Mouse (Mus musculus) right cerebral cortex, postnatal 36 days (tissue): ENCODE results near the gene Chil1.
A peak's percentile ranks its signal among the peaks of the same experiment; 100 is the strongest.

Source experiments
- DNase-seq, 2 experiments: peaks; one replicate each; pipeline ENCODE4 v3.0.0; 2022; ENCODE audit warnings: low spot score in 2 of 2, mixed read lengths in 1 of 2

Gene Chil1

DNA sequence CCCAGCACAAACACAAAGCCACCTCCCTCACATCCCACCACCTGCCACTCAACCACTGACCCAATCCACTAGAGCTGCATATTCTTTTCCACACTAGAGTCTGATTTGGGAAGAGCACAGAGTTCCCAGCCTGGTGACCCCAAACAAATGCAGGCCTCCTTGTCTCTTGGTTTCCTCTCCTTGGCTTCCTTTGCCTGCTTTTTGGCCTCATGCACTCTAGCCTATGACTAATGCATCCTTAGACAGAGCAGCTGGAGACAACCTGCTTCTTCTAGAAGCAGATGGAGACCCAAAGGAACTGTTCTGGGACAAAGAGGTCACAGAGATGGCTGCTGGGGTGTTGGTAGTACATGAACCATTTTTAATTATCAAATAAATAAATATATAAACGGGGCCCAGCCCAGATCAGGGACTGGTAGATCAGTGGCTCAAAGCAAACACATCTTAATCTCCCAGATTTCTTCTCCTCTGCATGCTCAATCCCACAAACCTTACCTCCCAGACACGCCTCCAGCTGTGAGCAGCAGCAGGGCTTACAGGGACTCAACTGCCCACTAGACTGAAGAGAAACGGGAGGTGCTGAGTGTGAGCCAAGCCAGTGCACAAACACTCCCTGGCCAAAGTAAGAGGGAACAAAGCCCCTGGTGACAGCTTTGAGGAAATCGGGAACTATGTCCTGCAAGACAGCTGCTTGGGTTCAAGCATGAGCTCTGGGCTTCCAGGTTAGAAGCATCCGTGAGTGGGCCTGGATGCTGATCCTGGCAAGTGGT is 48.0 kb downstream of the Chil1 start:
- DNase-seq, result no peak

DNA sequence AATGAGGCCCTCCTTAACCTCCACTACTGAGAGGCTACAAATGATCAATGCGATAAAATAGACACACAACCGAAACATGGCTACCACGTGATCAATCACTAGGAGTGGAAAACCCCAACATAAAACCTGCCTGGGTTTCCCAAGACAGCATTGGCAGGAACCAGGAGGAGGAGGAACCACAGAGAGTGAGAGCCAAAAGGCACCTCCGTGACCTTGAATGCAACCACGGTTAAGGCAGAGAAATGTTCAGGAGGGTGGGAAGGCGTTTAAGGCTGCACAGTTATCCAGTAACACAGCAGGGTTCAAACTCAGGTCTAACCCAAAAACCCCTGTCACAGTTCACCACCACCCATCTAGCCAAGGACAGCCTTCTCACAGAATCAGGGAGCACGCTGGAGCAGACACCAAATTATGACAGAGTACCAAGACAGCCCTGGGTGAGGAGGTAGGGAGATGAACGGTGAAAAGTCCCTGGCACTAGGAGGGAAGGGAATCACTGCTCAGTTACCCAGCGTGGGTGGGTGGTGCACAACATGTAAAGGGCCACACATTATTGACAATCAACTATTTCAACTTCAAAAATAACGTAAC is 48.8 kb downstream of the Chil1 start:
- no peak for DNase-seq

DNA sequence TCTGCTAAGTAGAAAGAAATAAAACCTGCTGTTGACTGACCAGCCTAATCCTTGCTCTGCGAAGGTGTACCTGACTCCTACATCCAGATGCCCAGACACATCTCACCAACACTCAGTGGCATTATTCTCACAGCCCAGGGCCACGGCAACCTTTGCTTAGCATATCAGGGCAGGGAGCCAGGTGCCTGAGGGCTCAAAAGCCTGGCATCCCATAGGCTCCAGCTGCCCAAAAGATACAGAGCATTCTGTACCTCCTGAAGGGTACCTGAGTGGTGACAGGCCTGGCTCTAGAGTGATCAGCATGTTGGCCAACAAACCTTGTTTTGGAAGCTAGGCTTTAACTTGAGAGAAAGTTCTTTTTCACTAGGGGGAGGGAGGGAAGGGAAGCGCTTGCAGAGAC is 49.3 kb downstream of the Chil1 start:
- DNase-seq, result no peak

DNA sequence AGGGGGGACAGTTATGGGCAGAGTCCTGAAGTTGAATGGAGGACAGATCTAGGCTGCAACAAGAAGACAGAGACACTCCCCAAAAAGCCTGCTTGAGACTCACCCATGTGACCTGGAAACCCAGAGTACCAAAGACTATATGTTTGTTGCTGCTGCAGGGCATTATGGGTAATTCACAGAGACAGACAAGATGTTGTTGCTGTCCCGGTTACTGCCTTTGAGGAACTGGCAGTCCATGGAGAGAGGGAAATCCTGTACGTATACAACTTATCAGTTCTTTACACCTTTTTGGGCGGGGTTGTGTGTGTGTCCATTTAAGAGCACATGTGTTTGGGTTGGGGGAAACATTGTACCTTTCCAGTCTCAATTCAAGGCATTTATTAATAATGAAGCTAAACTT is 49.7 kb downstream of the Chil1 start:
- no peak for DNase-seq

DNA sequence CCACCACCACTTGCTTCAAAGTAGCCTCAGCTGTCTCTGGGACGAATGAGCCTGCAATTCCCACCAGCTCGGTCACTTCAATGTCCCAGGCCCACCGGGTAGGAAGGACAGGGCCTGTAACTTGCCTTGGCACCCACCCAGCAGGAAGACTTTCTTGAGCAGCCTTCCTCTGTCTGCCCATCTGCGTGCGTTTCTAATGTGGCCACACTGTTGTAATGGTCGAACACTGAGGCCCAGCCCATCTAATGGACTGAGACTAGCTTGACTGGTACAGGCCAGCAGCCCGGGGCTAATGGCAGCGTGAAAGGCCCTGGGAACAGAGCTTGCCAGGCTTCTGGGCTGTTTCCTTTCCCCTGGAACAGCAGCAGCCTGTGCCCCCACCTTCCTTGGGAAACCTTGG is 50.4 kb downstream of the Chil1 start:
- no peak for DNase-seq

DNA sequence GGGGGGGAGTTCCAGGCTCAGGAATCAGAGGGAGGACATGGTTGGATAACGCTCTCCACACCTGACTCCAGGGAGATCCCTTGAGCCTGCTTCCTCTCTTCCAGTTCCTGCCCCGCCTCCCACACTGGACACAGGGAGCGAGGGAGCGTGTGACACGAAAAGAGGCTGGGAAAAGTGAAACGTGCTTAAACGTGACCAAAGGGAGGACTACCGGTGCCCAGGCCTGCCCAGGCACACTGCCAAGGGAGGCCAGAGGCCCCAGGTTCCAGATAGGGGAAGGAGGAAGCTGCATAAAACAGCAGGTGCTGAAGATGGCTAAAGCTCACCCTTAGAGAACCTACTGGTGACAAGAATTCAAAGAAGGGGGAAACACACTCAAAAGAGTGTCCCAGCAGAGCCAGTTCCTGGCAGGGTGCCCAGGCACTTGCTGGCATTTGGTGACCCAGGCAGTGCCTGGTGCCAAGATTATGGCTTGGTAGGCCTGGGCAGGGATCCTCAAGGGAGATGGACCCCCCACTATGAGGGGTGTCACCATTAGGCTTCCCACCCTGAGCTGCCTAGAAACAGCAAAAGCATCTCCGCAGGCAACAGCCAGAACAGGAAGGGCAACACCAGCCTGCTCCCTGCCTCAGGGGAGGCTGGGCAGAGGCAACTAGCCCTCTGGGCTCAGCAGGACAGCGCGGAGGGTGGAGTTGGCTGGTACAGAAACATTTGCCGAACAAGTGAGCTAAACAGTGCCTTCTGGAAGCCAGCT is 51.0 kb downstream of the Chil1 start:
- peak in 1 of 2 experiments; percentile 73 for DNase-seq

DNA sequence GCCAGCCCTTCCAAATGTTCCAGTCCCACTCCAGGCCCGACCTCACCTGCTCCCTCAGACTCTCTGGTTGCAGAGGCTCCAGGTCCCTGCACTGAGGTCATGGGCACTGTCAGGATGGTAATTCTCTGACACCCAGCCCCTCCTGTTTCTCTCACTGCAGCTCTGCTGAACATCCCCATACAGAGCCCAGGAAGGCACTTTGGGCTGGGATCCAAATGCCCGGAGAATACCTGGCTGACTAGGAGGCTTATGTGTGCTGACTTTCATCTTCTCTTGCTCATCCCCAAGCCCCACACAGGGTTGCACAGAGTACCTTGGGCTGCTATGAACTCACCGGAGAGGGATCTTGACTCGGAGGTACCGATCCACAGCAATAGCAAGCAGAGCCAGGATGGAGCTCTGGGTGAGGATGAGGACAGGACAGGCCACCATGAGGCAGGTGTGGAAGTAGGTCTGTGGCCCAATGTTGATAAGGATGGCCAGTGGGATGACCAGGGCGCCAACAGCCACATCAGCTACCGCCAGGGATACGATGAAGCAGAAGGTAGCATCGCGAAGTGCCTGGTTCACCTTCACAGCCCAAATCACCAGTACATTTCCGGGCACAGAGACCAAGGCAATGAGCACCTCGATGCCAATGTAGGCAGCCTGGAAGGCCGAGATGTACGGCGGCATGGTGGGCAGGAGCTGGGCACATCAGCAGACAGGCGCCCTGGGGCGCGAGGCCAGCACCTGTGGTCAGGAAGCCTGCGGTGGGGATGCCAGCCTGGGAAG is 51.9 kb downstream of the Chil1 start:
- no peak for DNase-seq

DNA sequence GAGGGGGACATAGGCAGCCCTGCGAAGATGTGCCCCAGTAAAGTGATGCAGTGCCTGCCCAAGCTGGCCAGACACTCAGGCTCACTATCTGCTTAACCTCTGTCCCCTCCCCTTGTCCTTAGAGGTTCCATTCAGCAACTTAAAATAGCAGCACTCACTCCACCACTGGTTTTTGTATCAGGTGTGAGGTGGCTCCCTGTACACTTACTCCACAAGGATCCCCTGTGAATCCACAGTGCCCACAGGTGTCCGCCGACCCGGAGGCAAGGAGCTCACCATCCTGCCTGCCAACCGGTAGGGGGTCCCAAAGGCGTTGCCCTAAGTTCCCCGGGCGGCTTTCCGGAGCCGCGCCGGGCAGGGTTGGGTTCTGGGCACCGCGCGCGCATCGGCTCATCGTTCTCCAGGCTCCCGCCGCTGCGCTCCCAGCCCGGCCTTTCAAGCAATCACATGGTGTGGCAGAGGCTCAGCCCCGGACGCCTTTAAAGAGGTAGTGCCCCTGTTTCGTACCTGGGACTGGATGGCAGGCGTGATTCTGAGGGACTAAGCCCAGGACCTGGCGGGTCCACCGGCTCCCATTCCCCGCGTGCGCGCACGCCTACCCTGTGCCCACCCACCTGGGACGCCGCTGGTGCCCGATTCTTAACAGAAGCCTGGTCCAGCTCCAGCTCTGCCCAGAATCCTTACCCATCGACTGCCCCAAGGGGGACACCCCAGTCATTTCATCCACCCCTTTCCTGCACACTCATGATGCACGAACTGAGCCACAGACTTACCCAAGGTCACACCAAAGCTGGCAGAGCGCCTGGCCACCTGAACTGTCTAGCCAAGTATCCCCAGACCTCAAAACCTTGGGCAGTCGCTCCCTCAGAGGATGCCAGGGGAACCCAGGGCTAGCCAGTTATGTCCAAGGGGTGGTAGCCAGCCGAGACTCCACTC is 52.7 kb downstream of the Chil1 start:
- DNase-seq, result peak; percentile 70 to 74

DNA sequence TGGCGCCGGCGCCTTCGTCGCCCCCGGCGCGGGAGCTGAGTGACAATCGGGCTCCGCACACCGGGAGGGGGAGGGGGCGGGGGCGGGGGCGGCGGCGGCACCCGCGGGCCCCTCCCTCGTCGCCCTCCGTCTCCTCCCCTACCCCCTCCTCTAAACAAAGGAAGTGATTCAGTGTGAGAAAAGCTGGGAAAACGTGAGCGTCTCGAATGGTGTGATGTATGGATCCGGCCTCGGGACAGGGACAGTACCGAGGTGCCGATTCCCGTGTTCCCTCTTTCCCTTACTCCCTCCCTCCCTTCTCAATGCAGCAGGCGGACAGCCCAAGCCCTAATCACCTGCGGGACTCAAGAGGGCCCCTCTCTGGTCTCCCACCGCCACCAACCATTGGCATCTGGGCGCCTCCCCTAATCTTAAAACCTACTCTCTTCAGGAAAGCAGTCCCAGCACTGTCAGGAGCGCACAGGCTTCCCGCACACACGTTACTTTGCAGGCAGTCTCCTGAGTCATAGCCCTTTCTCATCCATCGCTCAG is 53.5 kb downstream of the Chil1 start, which contains the start of gene Adora1:
Gene Adora1, minus strand, starts transcription at position 41 of the 531 bp plus-strand sequence.
- DNase-seq, result no peak

DNA sequence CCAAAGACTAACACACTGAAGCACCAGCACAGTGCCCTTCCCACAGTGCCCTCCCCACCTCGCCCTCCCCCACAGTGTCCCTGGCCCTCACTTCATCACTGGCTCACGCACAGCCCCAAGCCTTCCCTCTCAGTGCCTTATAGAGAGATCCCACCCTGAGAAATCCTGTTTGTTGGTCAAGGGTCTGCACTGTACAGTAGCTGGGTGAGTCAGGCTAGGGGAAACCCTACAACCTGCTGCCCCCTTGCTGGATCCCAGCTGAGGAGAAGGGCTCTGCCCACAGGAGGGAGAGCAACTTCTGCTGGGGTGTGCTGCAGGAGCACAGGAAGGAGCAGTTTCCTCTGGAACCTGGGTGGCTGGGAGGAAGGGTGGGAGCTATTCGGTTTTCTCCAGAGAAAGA is 54.2 kb downstream of the Chil1 start:
- DNase-seq, result no peak

DNA sequence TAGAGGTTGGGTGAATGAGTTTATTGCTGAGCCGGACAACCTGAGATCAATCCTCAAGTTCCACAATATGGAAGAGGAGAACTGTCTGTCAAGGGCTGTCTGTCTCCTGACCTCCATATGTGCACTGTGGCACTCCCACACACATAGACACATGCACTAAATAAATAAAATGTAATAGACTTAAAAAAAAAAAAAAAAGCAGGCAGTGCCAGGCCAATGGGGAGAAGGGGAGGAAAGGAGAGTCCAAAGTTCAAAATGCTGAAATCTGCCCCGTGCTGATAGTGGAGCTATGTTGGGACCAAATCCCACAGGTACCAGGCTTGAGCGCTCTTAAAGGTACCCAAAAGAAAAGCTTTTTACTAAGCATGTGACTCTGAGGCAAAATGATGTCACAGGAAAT is 55.5 kb downstream of the Chil1 start:
- no peak for DNase-seq
